Mouse (Mus musculus): ENCODE measurements around the gene Sccpdh.

- peak; percentile 63; the same call in 1 of the 2 replicates for TF ChIP-seq CTCF (IDR thresholded peaks at IDR 0.05; ENCODE audit: low read depth, low read length)
- TF ChIP-seq POLR2A (IDR thresholded peaks at IDR 0.05; ENCODE audit: borderline replicate concordance, low read depth, low read length): no peak
These were observed 44.4 kb upstream of the Sccpdh start for GRCm38 (mm10) chr1:179623657-179624056.
